8 mouse cellular contexts compared by ENCODE assay signal in genomic region chr6:103697349-103698028, GRCm38 (mm10).
DNase-seq lines count a peak whose midpoint lies in the region; ATAC-seq and TF ChIP-seq lines count a peak whose summit lies in the region.

No protein-coding gene starts in this region.

- no peak for TF ChIP-seq EP300 in heart, adult 2 months (IDR thresholded peaks at IDR 0.05; ENCODE audit: insufficient read depth, low read depth, low read length)
- TF ChIP-seq EP300 in liver, embryonic 14.5 days (IDR thresholded peaks at IDR 0.05; ENCODE audit: low read depth) = no peak

- no peaks in the 10 kb centered on the region for H3K36me3 ChIP-seq in heart, adult 2 months (ENCODE audit: control insufficient read depth, insufficient read depth, low read length)
- no peaks in the 10 kb centered on the region for H3K36me3 ChIP-seq in heart, embryonic 11.5 days (ENCODE audit: control insufficient read depth, insufficient read depth, low read length)
- no peaks in the 10 kb centered on the region for H3K36me3 ChIP-seq in liver, embryonic 14.5 days (replicated peaks; ENCODE audit: control insufficient read depth, insufficient read depth, low read depth)

- TF ChIP-seq CTCF in heart, adult 2 months (IDR thresholded peaks at IDR 0.05) = peak; percentile 70
- TF ChIP-seq CTCF in liver, embryonic 14.5 days (IDR thresholded peaks at IDR 0.05; ENCODE audit: low read depth) = peak; percentile 46; the same call in 1 of the 2 replicates

- H3K27ac ChIP-seq in heart, adult 2 months = no peak overlapping the region
- no peak overlapping the region for H3K27ac ChIP-seq in heart, embryonic 11.5 days (ENCODE audit: low read depth, low read length)
- H3K27ac ChIP-seq in liver, embryonic 14.5 days = no peak overlapping the region

- intact Hi-C loops in heart, adult 2 months (cut with DNase I) = no loop called here

- H3K9me3 ChIP-seq in heart, embryonic 11.5 days (replicated peaks; ENCODE audit: control insufficient read depth, low read length) = no peaks in the 10 kb centered on the region
- no peaks in the 10 kb centered on the region for H3K9me3 ChIP-seq in liver, embryonic 14.5 days (ENCODE audit: control insufficient read depth, low read length)

- ATAC-seq in heart, embryonic 11.5 days (replicated peaks; ENCODE audit: insufficient number of reproducible peaks, low FRiP score, low TSS enrichment) = no peak
- ATAC-seq in liver, embryonic 14.5 days (ENCODE audit: insufficient read depth) = no peak
- no peak for ATAC-seq in monocyte, adult 5-6 weeks (replicated peaks; ENCODE audit: insufficient number of reproducible peaks, low FRiP score, low TSS enrichment, poor library complexity, severe bottlenecking)

- no peaks in the 10 kb centered on the region; the same call in 1 of the 2 replicates for H3K27me3 ChIP-seq in heart, adult 2 months (ENCODE audit: control insufficient read depth, insufficient read depth, low read length)
- H3K27me3 ChIP-seq in heart, embryonic 11.5 days (ENCODE audit: control insufficient read depth, insufficient read depth, low read length) = no peaks in the 10 kb centered on the region
- no peaks in the 10 kb centered on the region for H3K27me3 ChIP-seq in liver, embryonic 14.5 days (ENCODE audit: control insufficient read depth, insufficient read depth, low read length)

- 57% methylated on average over 7 of the region's 7 CpGs for WGBS in heart, adult 2 months
- 56% methylated on average over 7 of the region's 7 CpGs for WGBS in heart, embryonic 11.5 days (ENCODE audit: insufficient replicate concordance)
- 54% methylated on average over 7 of the region's 7 CpGs for WGBS in liver, embryonic 14.5 days (ENCODE audit: insufficient replicate concordance)

- no peak overlapping the region for H3K4me3 ChIP-seq in heart, adult 2 months
- H3K4me3 ChIP-seq in heart, embryonic 11.5 days (ENCODE audit: low read depth, low read length) = no peak overlapping the region
- no peak overlapping the region for H3K4me3 ChIP-seq in liver, embryonic 14.5 days (ENCODE audit: insufficient read depth in 1 of 2, low read depth in 2 of 2, low read length in 2 of 2)

- no peak for TF ChIP-seq POLR2A in heart, adult 2 months (IDR thresholded peaks at IDR 0.05; ENCODE audit: insufficient read depth, low read depth, low read length)

- DNase-seq in heart, adult 2 months = no peak
- DNase-seq in 3T3-L1 (ENCODE audit: low read depth, low spot score) (peak; percentile 55), adipocyte (ENCODE audit: low spot score) (peak; percentile 29)
- DNase-seq in liver, embryonic 14.5 days (ENCODE audit: low read depth in 3 of 3, low spot score in 3 of 3) = peak; percentile 12 to 30 (median 22)
- DNase-seq in ovary, postnatal 14 days (ENCODE audit: low spot score) = no peak
- no peak for DNase-seq in ovary, adult 18-20 months (ENCODE audit: low spot score)

- no peaks in the 10 kb centered on the region for H3K4me1 ChIP-seq in heart, adult 2 months (ENCODE audit: control insufficient read depth, insufficient read depth, low read length)
- H3K4me1 ChIP-seq in heart, embryonic 11.5 days (ENCODE audit: control insufficient read depth, insufficient read depth, low read length) = no peaks in the 10 kb centered on the region; the same call in 1 of the 2 replicates
- peaks cover 6 to 9% of the 10 kb centered on the region in 2 experiments for H3K4me1 ChIP-seq in liver, embryonic 14.5 days (replicated peaks; ENCODE audit: control insufficient read depth in 2 of 2, insufficient read depth in 2 of 2, low read length in 1 of 2)

- no peak overlapping the region for H3K9ac ChIP-seq in heart, adult 2 months (ENCODE audit: low read depth, low read length)
- H3K9ac ChIP-seq in heart, embryonic 11.5 days (ENCODE audit: low read depth, low read length) = no peak overlapping the region
- no peak overlapping the region for H3K9ac ChIP-seq in liver, embryonic 14.5 days (replicated peaks)

- H3K79me2 ChIP-seq in heart, adult 2 months (replicated peaks; ENCODE audit: control insufficient read depth, insufficient read depth, low read length) = no peaks in the 10 kb centered on the region

- no peak overlapping the region for H3K4me2 ChIP-seq in heart, embryonic 11.5 days
- no peak overlapping the region for H3K4me2 ChIP-seq in liver, embryonic 14.5 days (ENCODE audit: low read depth)

Comparison
In these comparisons a context has a peak if more than half of its experiments do, and no peak if none do; other contexts are left out.
1. DNase-seq: peak in 3T3-L1 (single experiment), adipocyte (single experiment) and liver, embryonic 14.5 days (3 of 3); none in heart, adult 2 months (0 of 2), ovary, postnatal 14 days (single experiment) and ovary, adult 18-20 months (single experiment).